Mouse (Mus musculus): ENCODE results near the gene Mageb3.

GRCm38 (mm10) chr2:121909975-121910374 lies 45.9 kb downstream of the Mageb3 start:
- TF ChIP-seq POLR2A (IDR thresholded peaks at IDR 0.05; ENCODE audit: low read depth, low read length) (no peak), CTCF (IDR thresholded peaks at IDR 0.05; ENCODE audit: extremely low read depth, insufficient read length, insufficient replicate concordance, low read depth, low read length) (no peak)
